Mouse (Mus musculus): Measurements from ENCODE around the gene Wdr66.
"Not testable (repeated sequence)": the region's sequence is repeated elsewhere in the genome, so short reads cannot be mapped to it uniquely, and the experiment has no call there.

DNA sequence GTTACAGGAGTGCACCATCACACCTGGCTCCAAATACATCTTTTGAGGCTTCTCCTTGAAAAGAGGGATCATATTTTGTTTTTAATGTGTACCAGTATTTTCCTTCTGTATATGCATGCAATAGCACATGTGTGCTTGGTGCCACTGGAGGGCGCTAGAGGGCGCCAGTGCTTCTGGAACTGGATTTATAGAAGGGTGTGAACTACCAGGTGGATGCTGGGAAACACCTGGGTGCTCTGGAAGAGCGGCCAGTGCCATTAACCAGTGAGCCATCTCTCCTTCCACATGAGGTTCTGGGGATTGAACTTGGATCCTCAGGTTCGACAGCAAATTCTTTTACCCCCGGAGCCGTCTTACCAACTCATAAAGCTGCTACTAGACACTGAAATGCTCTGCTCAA is 28.0 kb upstream of the Wdr66 start:
- TF ChIP-seq POLR2A (IDR thresholded peaks at IDR 0.05; ENCODE audit: low read depth, low read length); CTCF (IDR thresholded peaks at IDR 0.05; ENCODE audit: extremely low read depth, insufficient read depth, insufficient read length, insufficient replicate concordance): not testable (repeated sequence)

All from spleen, adult 2 months (tissue).